Mouse (Mus musculus): Measurements from ENCODE around the gene Ndrg2.
"Not testable (repeated sequence)": the region's sequence is repeated elsewhere in the genome, so short reads cannot be mapped to it uniquely, and the experiment has no call there.

The Ndrg2 gene

DNA sequence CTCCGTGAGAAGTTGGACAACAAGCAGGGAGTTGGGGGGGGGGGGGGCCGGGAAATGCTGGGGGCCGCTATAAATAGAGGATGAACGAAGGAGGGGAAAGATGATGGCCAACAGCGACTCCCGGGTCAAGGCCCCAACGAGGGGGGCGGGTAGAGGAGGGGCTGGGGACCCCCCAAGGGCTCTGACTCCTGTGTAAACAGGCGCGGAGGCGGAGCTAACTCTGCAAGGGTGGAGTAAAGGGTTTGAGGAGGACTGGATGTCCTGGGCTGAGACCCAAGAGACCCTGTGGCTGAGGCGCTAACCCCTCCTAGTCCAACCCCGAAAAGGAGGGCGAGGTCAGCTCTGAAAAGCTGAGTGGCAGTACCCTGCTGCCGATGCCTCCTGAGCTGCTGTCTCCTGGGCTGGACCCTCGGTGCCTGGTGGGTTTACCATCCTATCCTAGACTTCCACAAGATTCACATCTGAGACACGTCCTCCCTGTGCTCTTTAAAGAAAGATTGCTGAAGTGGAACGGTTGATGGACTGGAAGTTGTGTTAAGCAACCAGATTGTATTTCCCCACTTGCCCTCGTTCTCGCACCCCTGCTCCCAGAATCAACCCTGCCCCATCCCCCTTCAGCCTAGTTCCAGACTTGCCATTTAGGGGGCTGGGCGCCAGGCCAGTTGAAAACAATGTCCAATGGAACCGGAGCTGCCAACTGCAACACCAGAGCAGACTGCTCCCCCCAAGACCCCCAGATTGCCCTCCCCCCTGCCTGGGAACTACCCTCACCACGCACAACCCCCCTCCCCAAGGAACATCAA lies at the start of gene Ndrg2:
Gene Ndrg2, minus strand, starts transcription at position 199 of the 803 bp plus-strand sequence.
- peak; percentile 60 for DNase-seq

DNA sequence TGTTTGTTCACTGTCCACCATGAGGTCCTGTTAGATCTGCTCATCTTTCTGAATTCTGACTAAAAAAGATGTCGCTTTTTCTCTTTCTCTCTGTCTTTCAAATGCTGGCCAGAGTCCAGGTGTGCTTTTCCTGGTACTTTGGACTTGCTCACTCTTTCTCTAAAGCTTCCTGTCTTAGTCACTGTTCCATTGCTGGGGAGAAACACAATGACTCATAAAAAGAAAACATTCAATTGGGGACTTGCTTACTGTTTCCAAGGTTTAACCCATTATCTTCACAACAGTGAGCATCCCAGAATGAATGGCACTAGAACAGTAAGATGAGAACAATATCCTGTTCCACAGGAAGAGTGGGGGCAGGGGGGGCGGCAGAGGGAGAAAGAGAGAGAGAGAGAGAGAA lies 46.4 kb upstream of the Ndrg2 start:
- DNase-seq: no peak

DNA sequence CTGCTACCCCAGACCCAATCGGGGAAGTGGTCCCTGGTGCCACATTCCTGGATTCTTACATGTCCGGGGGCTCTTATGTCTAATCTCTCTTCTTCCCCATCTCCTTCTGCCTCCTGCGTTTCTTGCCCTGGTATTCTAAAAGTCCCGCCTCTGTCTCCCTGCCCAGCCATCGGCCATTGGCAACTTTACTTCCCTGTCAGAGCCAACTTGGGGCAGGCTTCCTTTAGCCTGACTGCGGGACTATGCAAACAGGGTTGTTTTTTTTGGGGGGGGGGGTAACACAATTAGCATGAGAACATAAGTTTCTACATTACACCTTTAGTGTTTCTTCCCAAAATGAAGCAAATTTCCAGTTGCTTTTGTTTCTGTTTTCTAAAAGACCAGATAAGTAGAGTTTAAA lies 29.4 kb upstream of the Ndrg2 start:
- no peak for DNase-seq

DNA sequence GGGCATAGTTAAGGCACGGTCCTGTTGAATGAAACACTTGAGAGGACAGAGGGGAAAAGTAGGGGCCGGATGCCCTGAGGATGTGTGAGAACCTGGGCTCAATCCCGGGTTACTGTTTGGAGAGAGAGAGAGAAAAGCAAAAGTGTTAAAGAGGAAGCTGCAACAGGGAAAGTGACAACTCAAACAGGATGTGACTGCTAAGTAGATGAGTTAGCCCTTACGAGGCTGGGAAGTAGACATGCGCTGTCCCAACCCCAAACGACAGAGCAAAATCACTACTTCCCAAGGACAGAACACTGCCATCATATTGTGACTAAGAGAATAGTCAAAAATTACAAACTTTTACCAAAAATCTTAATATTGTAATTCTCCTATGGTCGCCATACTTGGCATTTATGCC lies 28.3 kb upstream of the Ndrg2 start:
- DNase-seq: no peak

DNA sequence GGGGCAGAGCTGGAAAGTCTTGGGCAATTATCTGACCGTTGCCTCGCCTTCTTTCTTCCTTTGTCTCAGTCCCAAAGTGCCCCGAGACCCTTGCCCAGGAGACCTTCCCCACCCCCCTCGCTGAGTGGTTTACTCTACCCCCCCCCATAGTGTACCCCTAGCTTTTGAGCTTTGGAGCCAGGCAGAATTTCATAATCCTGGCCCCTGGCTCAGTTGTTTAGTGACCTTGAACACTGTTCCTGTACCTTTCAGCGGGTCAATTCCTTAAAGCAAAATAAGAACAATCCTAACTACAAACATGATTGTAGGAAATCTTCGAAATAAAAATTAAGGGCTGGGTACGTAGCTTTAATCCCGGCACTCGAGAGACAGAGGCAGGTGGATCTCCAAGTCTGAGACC lies 27.6 kb upstream of the Ndrg2 start:
- DNase-seq: no peak

DNA sequence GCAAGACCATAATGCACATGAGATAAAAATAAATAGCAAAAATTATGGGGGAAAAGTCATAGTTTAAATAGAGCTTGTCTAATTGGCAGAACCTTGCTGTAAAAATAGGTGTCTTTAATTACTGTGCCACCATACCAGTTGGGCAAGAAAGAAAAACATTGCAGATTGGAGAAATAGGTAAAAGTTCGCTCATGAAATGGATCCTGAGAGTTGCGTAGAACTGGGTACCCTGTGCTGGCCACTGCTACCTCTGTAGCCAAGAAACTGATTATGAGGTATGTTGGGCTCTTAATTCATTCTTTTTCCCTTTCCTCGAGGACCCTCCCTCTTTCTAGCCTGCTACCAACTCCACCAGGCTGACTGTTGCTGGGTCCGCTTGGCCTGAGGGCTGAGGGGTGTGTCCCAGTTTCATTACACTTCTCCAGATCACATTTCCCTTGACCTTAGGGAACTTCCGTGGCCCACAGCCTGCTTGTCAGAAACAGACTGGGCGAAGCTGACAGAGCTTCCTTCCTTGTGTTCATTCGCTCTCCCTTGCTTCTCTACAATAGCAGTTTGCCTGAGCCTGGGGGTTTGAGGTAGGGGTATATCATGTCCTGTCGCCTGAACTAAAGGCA lies 27.1 kb upstream of the Ndrg2 start:
- no peak for DNase-seq

DNA sequence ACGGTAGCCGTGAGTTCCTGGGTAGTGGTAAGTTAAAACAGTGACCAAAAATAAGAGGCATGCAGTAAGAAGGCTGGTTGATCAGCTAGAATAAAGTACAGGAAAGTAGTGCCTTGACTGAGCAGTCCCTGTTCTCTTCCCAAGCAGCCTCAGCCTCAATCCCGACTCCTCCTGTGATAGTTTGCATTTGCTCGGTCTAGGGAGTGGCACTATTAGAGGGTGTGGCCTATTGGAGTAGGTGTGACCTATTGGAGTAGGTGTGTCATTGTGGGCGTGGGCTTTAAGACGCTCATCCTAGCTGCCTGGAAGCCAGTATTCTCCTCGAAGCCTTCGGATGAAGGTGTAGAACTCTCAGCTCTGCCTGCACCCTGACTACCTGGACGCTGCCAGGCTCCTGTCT lies 25.0 kb upstream of the Ndrg2 start:
- DNase-seq: no peak

DNA sequence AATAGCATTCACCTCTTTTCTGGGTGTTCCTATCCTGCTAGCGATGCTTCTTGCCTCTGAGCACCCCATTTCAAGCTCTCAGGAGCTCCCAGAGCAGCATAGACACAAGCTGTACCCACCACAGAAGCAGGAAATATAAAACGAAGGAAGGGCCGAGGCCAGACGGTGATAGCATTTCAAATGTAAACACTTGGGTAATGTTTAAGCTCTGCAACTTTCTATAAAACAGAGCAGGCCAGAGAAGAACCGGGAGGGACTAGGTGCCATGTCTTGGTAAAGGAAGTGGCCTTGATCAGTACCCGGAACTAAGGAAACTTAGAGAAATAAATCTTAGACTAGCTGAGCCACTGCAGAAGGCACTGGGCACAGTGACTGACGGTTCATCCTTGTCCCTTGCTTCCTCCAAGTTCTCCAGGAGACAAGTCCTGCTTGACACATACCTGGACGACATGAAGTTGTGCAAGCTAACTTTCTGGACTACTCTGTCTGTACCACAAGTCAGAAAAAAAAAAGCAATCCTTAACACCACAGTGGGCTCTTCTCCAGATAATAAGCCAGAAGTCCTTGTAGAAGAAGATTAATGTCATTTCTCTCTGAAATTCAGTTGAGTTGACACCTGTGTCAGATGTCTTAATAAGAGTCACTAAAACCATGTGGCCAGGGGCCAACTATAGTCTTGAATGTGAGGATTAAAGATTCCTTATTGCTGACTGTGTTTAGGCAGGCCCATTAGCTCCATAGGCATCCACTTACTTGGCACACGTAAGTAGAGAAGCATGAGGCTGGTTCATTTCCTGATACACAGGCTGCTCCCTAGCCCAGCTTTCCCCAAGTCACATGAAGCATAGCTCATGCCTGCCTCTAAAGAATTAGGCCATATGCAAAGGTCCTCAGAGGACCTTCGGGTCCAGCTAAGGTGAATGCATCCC lies 18.4 kb upstream of the Ndrg2 start:
- DNase-seq: no peak

DNA sequence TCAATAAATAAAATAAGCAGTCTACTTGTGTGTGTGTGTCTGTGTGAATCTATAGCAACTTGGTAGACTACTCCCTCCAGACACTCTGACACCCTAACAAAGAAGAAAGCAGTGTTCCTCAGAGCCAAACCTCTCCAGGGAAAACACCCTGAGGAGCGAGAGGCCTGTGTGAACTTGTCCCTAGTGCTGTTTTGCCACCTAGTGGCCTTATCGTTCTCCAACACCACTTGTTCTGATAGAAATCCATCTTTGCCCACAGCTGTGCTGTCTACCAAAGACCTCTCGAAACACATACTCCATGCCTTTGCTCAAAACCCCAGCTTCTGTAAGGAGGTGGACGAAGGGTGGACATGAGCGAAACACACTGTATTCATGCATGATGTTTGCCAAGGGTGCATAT lies 16.9 kb upstream of the Ndrg2 start:
- peak; percentile 50 to 63 for DNase-seq

DNA sequence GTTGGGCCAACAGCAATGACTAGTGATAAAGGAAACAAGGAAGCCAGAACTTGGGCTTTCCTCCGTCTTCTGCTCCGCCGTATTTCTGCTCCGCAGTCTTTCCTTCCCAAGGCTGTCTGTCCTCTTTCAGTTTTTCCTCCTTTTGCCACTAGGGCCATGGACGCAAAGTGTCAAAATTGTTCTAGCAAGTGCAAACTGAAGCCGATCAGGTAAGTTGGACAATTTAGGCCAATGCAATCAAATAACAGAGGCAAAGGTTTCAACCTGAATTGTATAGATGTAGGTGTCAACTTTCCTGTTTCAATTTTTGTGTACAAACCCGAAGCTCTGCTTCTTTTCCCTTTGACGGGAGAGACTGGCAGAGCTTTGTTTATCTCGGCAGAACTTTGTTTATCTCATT lies 16.0 kb upstream of the Ndrg2 start:
- DNase-seq: no peak

DNA sequence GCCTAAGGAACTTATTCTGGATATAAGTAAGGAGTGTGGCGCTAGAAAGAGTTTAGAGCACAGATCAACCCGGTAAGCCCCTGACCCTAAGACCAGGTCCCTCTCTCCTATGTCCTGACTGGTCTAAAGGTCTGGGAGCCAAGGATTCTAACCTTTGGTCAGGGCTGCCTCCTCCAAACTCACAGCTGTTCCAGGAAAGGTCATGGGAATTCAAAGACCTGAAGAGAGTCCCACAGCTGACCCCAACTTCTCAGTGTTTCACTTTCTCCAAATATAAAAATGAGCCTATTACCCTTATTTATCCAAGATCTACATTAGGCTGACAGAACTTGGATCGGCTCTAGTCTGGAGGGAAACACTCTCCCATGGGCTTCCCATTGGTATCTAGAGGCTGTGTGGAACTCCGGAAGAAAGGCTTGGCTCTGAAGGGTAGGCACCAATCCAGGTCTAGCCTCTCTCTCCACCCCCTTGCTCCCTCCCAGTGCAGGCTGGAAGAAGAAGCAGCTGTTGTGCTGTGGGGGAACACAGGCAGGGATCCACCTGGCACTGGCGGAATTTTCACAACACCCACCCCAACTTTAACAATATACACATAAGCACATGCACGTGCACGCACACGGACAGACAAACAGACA lies 15.5 kb upstream of the Ndrg2 start:
- DNase-seq: no peak

DNA sequence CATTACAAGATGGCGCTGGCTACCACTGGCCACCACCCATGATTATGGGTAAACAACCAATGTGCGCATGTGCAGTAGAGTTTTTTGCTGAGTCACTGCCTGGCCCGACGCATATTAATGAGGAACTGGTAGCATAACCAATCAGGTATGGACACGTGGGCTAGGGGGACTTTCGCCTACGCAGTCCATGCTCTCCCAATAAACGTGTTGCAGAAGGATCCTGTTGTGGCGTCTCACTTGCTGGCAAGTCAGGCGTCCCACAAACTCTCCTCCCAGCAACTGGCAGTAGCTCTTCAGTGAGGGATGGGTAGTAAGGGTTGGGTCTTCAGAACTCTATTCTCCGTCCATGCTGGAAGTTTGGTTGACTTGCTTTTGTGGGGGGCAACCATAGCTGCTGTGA lies 13.0 kb upstream of the Ndrg2 start:
- DNase-seq: not testable (repeated sequence)

DNA sequence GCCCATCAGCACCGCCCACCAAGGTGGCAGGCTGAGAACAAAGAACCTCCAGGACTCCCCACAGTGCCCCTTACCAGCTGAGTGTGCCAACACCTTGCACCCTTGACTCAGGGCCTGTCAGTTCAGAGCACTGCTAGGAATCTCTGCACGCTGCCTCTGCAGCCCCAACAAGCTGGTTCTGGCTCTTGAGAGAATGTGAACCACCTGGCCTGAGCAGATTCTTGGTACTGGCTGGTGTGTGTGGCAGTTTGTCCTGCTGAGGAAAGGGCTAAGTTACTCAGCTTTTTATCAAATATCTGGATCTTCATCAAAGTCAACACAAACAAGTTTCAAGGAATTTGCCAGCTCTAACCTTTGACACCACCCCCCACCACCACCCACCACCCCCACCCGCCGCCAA lies 9.5 kb upstream of the Ndrg2 start:
- DNase-seq: no peak

DNA sequence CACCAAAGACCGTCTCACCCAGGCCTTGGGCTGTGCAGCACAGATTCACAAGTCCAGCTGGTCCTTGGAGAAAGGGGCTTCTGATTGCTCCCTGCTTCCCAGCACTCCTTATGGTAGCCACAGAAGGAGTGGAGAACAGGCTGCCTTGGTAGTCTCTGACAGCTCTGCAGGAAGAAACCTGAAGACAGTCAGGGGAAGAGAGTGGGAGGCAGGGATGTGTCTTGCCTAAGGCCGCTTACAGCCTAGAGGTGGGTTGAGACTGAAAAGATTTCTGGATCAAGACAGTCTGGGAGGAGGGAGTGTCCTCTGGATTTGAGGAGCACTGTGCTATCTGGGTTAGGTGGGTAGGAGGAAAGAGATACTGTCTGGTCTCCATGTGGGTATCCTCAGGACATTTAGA lies 9.0 kb upstream of the Ndrg2 start:
- DNase-seq: no peak

DNA sequence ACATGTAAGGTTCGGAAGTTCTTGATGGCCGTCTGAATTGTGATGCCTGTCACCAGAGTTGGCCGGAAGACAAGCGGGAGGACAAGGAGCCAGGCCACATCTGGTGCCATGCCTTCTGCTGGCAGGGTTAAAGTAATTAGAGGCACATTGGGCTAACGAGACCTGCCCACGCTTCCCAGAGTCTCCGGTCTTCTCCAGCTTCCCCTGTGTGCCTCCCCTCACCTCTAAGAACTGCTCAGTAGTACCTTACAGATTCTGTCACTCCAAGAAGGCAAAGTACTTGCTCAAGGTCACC lies 8.6 kb upstream of the Ndrg2 start, which contains the start of gene Rnase13:
Gene Rnase13, minus strand, starts transcription at position 203 of the 295 bp plus-strand sequence.
- DNase-seq: no peak

DNA sequence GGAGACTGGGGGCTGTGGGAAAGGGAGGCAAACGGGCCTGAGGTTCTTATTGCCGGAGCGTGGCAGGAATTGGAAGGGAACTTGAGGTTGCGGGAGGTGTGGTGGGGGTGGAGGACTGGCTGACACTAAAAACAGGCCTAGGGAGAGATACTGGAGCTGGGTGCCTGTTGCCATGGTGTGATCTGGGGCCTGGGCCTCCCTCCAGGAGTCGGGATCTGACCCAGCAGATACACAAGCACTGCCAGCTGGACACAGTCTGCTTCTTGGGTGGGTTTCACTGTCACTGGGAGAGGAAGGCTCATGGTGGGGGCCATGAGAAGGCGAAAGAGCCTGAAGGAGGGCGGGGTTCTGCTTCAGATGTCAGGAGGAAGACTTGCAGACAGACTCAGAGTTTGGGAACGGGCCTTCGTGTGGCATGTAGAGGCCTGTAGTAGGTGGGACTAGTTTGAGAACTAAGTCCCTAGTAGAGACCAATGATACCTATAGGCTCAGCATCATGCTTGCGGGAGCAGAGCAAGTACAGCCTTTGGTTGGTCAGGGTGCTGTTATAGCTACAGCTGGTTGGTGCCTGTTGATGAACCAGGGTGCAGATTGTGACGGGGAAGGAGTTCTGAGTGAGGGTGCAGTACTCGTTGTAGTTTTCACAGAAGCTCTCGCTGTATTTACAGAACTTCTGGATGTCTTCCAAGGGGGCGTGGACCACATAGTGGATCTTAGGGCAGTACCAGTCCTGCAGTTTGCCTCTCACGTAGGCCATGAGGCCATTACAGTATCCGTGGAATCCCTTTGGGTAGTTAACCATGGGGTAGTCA lies 8.0 kb upstream of the Ndrg2 start:
- peak in 1 of 2 experiments; percentile 35 for DNase-seq

DNA sequence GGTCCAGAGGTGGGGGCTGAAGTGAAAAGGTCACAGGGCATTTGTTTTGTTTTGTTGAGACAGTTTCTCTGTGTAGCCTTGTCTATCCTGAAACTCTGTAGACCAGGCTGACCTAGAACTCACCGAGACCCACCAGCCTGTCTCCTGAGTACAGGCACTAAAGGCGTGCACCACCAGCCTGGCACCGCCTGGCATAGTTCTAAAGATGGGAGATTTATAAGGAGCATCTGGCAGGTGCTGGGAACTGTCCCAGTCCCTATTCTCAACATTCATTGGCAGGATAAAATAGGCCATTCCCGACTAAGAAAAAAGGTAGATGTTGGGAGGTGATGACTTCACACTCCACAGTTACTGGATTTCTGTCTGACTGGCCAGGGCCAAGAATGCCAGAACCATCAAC lies 5.0 kb upstream of the Ndrg2 start:
- DNase-seq: no peak

DNA sequence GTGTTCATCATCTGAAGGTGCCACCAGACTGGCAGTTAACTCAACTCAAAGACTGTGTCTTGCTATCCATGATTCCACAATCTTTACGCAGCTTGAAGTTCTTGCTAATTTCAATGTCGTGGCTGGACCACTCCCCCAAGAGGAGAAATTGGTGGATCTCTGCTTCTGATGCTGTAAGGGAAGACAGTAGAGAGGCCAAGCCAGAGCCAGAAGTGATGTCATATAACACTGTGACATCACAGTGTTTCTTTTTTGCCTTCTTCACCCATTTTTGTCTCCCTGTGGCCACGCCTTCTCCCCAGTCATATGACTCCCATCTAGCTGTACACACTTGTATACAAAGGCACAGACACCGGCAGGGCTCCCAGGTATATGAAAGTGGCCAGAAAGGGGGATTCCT lies 4.2 kb upstream of the Ndrg2 start, which contains the start of gene Tppp2:
Gene Tppp2, plus strand, starts transcription at position 301 of the 400 bp plus-strand sequence.
- no peak for DNase-seq

DNA sequence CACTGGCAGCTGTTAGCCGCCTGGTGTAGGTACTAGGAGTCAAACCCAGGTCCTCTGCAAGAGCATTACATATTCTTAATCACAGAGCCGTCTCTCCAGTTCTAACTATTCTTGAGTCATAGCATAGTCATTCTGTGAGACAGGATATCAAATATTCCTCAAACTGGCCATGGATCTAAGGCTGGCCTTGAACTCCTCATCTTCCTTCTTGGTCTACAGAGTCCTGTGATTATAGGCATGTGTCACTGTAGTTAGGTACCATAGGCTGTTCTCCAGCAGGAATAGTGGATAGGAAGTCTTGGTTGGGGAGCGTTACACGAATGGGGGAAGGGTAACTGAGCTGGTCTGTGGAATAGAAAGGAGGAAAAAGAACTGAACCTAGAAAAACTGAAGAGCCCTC lies 2.6 kb upstream of the Ndrg2 start:
- no peak for DNase-seq

DNA sequence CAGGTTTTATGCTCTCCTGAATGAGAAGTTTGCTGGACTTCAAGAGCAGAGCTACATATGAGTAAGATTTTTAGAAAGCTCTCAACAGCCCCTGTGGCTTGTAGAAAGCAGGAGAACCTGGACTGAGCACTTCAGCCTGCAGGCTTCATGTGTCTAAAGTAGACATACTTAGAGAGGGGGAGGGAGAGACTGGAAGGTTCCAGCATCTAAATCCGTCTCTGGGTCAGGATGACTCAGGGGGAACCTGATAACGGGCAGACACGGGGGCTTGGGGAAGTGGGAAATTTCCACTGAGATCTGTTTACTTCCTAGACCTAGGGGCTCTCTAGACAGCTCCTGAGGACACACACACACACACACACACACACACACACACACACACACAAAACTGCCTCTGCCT lies 1.1 kb upstream of the Ndrg2 start:
- DNase-seq: no peak

DNA sequence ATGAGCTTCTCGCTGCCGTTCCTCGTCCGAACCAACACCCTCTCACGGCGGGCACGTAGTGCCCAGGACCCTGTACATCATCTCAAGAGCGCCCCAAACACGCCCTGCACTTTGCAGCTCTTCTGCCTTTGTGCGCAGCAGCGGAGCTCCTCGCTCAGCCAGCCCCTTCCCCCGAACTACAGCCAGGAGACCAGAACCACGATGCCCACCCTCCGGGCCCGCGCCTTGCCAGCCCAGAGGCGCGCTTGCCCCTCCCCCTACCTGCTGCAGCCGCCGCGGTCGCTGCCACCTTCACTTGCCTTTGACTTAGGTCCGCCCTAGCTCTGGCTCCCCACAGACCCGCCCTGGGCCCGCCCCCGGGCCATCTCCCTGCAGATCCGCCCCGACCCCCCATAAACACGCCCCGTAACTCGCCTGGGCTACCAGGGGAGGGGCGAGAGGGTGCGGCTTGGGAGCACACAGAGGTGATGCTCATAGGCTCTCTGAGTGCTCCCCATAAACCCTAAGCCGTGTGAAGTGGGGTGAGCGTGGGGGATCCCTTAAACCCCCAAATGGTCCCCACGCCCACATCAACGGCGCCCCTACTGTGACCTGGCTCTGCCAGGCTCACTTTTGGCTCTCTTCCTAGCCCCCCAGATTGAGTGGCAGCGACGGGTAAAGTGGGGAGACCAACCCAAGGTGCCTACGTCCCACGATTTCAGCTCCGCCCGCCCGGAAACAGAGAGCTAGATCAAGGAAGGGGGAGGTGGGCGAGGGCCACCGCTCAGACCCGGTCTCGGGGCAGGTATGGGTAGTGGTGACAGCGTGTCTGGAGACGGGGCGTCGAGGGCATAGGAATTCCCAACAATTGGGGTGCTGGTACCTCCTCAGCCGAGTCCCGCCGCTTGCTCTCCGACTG lies 647 bp downstream of the Ndrg2 start:
- peak; percentile 69 for DNase-seq
